Mouse (Mus musculus) C2C12 (cell line): ENCODE measurements around the gene Gm28539.

Experiments used
- CEBPB ChIP-seq: IDR thresholded peaks from one replicate; pipeline ENCODE4 v1.6.1; 2011; ENCODE audit warnings: low read depth, mild to moderate bottlenecking, control low read depth, moderate library complexity
- CTCF ChIP-seq: IDR thresholded peaks from one replicate; pipeline ENCODE4 v1.5.1; 2011; ENCODE audit not compliant: control insufficient read depth, insufficient read depth, insufficient read length
- FOSL1 ChIP-seq: IDR thresholded peaks from one replicate; pipeline ENCODE4 v1.8.0; 2011; ENCODE audit warnings: mild to moderate bottlenecking, low read length; ENCODE audit not compliant: poor library complexity, insufficient read depth, severe bottlenecking
- MYOG ChIP-seq: IDR thresholded peaks from one replicate; pipeline ENCODE4 v1.6.1; 2011; ENCODE audit not compliant: control insufficient read depth, insufficient read length; ENCODE audit errors: extremely low read depth
- USF1 ChIP-seq: IDR thresholded peaks from one replicate; pipeline ENCODE4 v1.6.1; 2011; ENCODE audit warnings: low read depth, mild to moderate bottlenecking, control low read depth, moderate library complexity

GRCm38 (mm10) chr16:18876091-18876441 is 39.7 kb downstream of the Gm28539 start:
- TF ChIP-seq CTCF (no peak), USF1 (no peak), FOSL1 (no peak), MYOG (no peak), CEBPB (no peak)
